Mouse (Mus musculus) liver, embryonic 15.5 days (tissue): Measurements from ENCODE around the gene 3110082I17Rik. TPM values are rescaled to one million over a fixed set of nuclear protein-coding genes. Genes with fewer than 3 reads are reported as not detected.

Experiments
- ATAC-seq: fragments of 200-750 bp; cut with Nextera tagmentation; 2 replicates; pipeline ENCODE4 v1.8.0; 2017; ENCODE audit warnings: moderate number of reproducible peaks, mild to moderate bottlenecking, moderate library complexity; ENCODE audit not compliant: insufficient read depth
- H3K27ac ChIP-seq: fragments of 300-500 bp; sonication (generic); replicated peaks from 2 replicates; pipeline ENCODE4 v1.5.1; 2015; ENCODE audit warnings: mild to moderate bottlenecking, inconsistent platforms
- H3K27me3 ChIP-seq: fragments of 300-500 bp; sonication (generic); 2 replicates; pipeline ENCODE4 v1.6.1; 2015; ENCODE audit warnings: mild to moderate bottlenecking, inconsistent platforms
- H3K36me3 ChIP-seq: fragments of 300-500 bp; sonication (generic); replicated peaks from 2 replicates; pipeline ENCODE4 v1.6.1; 2015; ENCODE audit warnings: moderate library complexity, mild to moderate bottlenecking, inconsistent platforms
- H3K4me1 ChIP-seq: fragments of 300-500 bp; sonication (generic); replicated peaks from 2 replicates; pipeline ENCODE4 v1.6.1; 2015; ENCODE audit warnings: inconsistent platforms
- H3K4me2 ChIP-seq: fragments of 300-500 bp; sonication (generic); 2 replicates; pipeline ENCODE4 v1.6.1; 2015; ENCODE audit warnings: moderate library complexity, mild to moderate bottlenecking, inconsistent platforms
- H3K4me3 ChIP-seq: fragments of 300-500 bp; sonication (generic); replicated peaks from 2 replicates; pipeline ENCODE4 v1.5.1; 2015; ENCODE audit warnings: mild to moderate bottlenecking, inconsistent platforms
- H3K9ac ChIP-seq: fragments of 300-500 bp; sonication (generic); 2 replicates; pipeline ENCODE4 v1.6.1; 2015; ENCODE audit warnings: moderate library complexity, mild to moderate bottlenecking, inconsistent platforms
- H3K9me3 ChIP-seq: fragments of 300-500 bp; sonication (generic); replicated peaks from 2 replicates; pipeline ENCODE4 v1.6.1; 2016; ENCODE audit warnings: inconsistent platforms
- WGBS: fragments of 180-500 bp; shearing (Covaris S2); methylation state at CpG from one replicate; pipeline ENCODE4 v1.1.7; 2015; ENCODE audit warnings: mixed read lengths; ENCODE audit not compliant: insufficient replicate concordance; 5-methylcytosine and 5-hydroxymethylcytosine counted together
- polyA plus RNA-seq: library from polyadenylated mRNA; unstranded; fragments of >200 nt; fragmentation: Nextera tagmentation; extraction: Ambion mirVana; gene quantifications from 2 replicates; pipeline ENCODE4 v1.2.1, GENCODE M21; 2015

The 3110082I17Rik gene
- 12.0 and 12.3 TPM in 2 replicates for polyA plus RNA-seq

- ATAC-seq, result peak; percentile 90
- H3K4me1 ChIP-seq, result peaks cover 28% of the 10 kb centered on the region
- H3K27me3 ChIP-seq, result no peaks in the 10 kb centered on the region
- H3K9me3 ChIP-seq, result no peaks in the 10 kb centered on the region
- peak within 1 kb of the TSS; percentile 77 for H3K4me2 ChIP-seq
- no peaks in the 10 kb centered on the region for H3K36me3 ChIP-seq
- H3K4me3 ChIP-seq, result peak within 1 kb of the TSS; percentile 61
- 4% methylated on average over 42 of the region's 42 CpGs for WGBS
- H3K27ac ChIP-seq, result no peak within 1 kb of the TSS
- H3K9ac ChIP-seq, result peak within 1 kb of the TSS; percentile 33; the same call in 1 of the 2 replicates
These were observed at the start of gene 3110082I17Rik for GRCm38 (mm10) chr5:139460384-139461067. Gene 3110082I17Rik, minus strand, starts transcription at chr5:139460527.

- 12% methylated on average over 5 of the region's 5 CpGs for WGBS
- Histone ChIP-seq H3K4me1 (no peaks in the 10 kb centered on the region), H3K9me3 (no peaks in the 10 kb centered on the region), H3K9ac (no peak overlapping the region), H3K36me3 (no peaks in the 10 kb centered on the region), H3K4me3 (no peak overlapping the region), H3K27me3 (peaks cover 44% of the 10 kb centered on the region), H3K4me2 (no peak overlapping the region), H3K27ac (no peak overlapping the region)
- no peak for ATAC-seq
These were observed 45.9 kb upstream of the 3110082I17Rik start for GRCm38 (mm10) chr5:139506207-139506606.

GRCm38 (mm10) chr5:139505073-139505606, 44.8 kb upstream of the 3110082I17Rik start:
- H3K27ac ChIP-seq, result no peak overlapping the region
- no peaks in the 10 kb centered on the region for H3K4me1 ChIP-seq
- peaks cover 39% of the 10 kb centered on the region for H3K27me3 ChIP-seq
- H3K9ac ChIP-seq, result no peak overlapping the region
- no peak overlapping the region for H3K4me2 ChIP-seq
- no peak for ATAC-seq
- H3K9me3 ChIP-seq, result no peaks in the 10 kb centered on the region
- WGBS, result 3% methylated on average over 12 of the region's 14 CpGs
- no peak overlapping the region for H3K4me3 ChIP-seq
- no peaks in the 10 kb centered on the region for H3K36me3 ChIP-seq

- Histone ChIP-seq H3K4me3 (no peak overlapping the region), H3K9ac (no peak overlapping the region), H3K27ac (no peak overlapping the region), H3K9me3 (no peaks in the 10 kb centered on the region), H3K27me3 (peaks cover 38% of the 10 kb centered on the region), H3K4me1 (no peaks in the 10 kb centered on the region), H3K4me2 (no peak overlapping the region), H3K36me3 (no peaks in the 10 kb centered on the region)
- WGBS, result 72% methylated on average over 14 of the region's 14 CpGs
- no peak for ATAC-seq
These were observed 42.0 kb upstream of the 3110082I17Rik start for GRCm38 (mm10) chr5:139502281-139502680.

- Histone ChIP-seq H3K36me3 (no peaks in the 10 kb centered on the region), H3K27ac (no peak overlapping the region), H3K4me1 (no peaks in the 10 kb centered on the region), H3K4me2 (no peak overlapping the region), H3K27me3 (peaks cover 49% of the 10 kb centered on the region), H3K9me3 (no peaks in the 10 kb centered on the region), H3K9ac (no peak overlapping the region), H3K4me3 (no peak overlapping the region)
- no peak for ATAC-seq
- WGBS, result 26% methylated on average over 5 of the region's 5 CpGs
These were observed 38.5 kb upstream of the 3110082I17Rik start for GRCm38 (mm10) chr5:139498791-139499190.

GRCm38 (mm10) chr5:139496939-139497338, 36.6 kb upstream of the 3110082I17Rik start:
- Histone ChIP-seq H3K27me3 (peaks cover 49% of the 10 kb centered on the region), H3K4me1 (no peaks in the 10 kb centered on the region), H3K9me3 (no peaks in the 10 kb centered on the region), H3K4me2 (no peak overlapping the region), H3K27ac (no peak overlapping the region), H3K4me3 (no peak overlapping the region), H3K9ac (no peak overlapping the region), H3K36me3 (no peaks in the 10 kb centered on the region)
- no peak for ATAC-seq
- 39% methylated on average over 5 of the region's 5 CpGs for WGBS

GRCm38 (mm10) chr5:139495019-139495669, 34.8 kb upstream of the 3110082I17Rik start:
- H3K4me2 ChIP-seq, result no peak overlapping the region
- H3K4me3 ChIP-seq, result no peak overlapping the region
- H3K9me3 ChIP-seq, result no peaks in the 10 kb centered on the region
- H3K27me3 ChIP-seq, result peaks cover 59% of the 10 kb centered on the region
- H3K9ac ChIP-seq, result no peak overlapping the region
- WGBS, result 31% methylated on average over 22 of the region's 22 CpGs
- no peak for ATAC-seq
- H3K36me3 ChIP-seq, result no peaks in the 10 kb centered on the region
- no peaks in the 10 kb centered on the region for H3K4me1 ChIP-seq
- H3K27ac ChIP-seq, result no peak overlapping the region

- Histone ChIP-seq H3K9ac (no peak overlapping the region), H3K4me2 (no peak overlapping the region), H3K4me3 (no peak overlapping the region), H3K27ac (no peak overlapping the region), H3K9me3 (no peaks in the 10 kb centered on the region), H3K4me1 (no peaks in the 10 kb centered on the region), H3K36me3 (no peaks in the 10 kb centered on the region), H3K27me3 (peaks cover 52% of the 10 kb centered on the region)
- no peak for ATAC-seq
- WGBS, result 32% methylated on average over 5 of the region's 5 CpGs
These were observed 33.4 kb upstream of the 3110082I17Rik start for GRCm38 (mm10) chr5:139493690-139494089.

- Histone ChIP-seq H3K9me3 (no peaks in the 10 kb centered on the region), H3K27me3 (peaks cover 45% of the 10 kb centered on the region)
- WGBS, result 53% methylated on average over 8 of the region's 8 CpGs
These were observed 31.0 kb upstream of the 3110082I17Rik start for GRCm38 (mm10) chr5:139491348-139491747.

GRCm38 (mm10) chr5:139490131-139490530, 29.8 kb upstream of the 3110082I17Rik start:
- no peaks in the 10 kb centered on the region for H3K9me3 ChIP-seq
- H3K4me1 ChIP-seq, result no peaks in the 10 kb centered on the region
- no peak overlapping the region for H3K4me2 ChIP-seq
- WGBS, result 66% methylated on average over 11 of the region's 11 CpGs
- no peak overlapping the region for H3K27ac ChIP-seq
- ATAC-seq, result no peak
- no peak overlapping the region for H3K9ac ChIP-seq
- H3K4me3 ChIP-seq, result no peak overlapping the region
- no peaks in the 10 kb centered on the region for H3K36me3 ChIP-seq
- H3K27me3 ChIP-seq, result peaks cover 38% of the 10 kb centered on the region

More at GRCm38 (mm10) chr5:139491348-139491747, 31.0 kb upstream of the 3110082I17Rik start:
- no peak overlapping the region for H3K9ac ChIP-seq
- no peak overlapping the region for H3K4me2 ChIP-seq
- no peaks in the 10 kb centered on the region for H3K36me3 ChIP-seq
- no peak overlapping the region for H3K27ac ChIP-seq
- no peak overlapping the region for H3K4me3 ChIP-seq
- no peak for ATAC-seq
- H3K4me1 ChIP-seq, result no peaks in the 10 kb centered on the region

- ATAC-seq, result peak; percentile 98
- H3K36me3 ChIP-seq, result peaks cover 31% of the 10 kb centered on the region
These were observed 24.0 kb upstream of the 3110082I17Rik start, which contains the start of gene Zfand2a for GRCm38 (mm10) chr5:139484185-139484814. Gene Zfand2a, minus strand, starts transcription at chr5:139484549.

More at GRCm38 (mm10) chr5:139484185-139484814, 24.0 kb upstream of the 3110082I17Rik start, which contains the start of gene Zfand2a:
- no peaks in the 10 kb centered on the region for H3K9me3 ChIP-seq
- peak within 1 kb of the TSS; percentile 92 for H3K4me2 ChIP-seq
- H3K27ac ChIP-seq, result peak within 1 kb of the TSS; percentile 86
- peaks cover 18% of the 10 kb centered on the region for H3K4me1 ChIP-seq
- 1% methylated on average over 42 of the region's 42 CpGs for WGBS
- H3K9ac ChIP-seq, result peak within 1 kb of the TSS; percentile 80
- H3K4me3 ChIP-seq, result peak within 1 kb of the TSS; percentile 98
- H3K27me3 ChIP-seq, result peaks cover 6% of the 10 kb centered on the region; the same call in 1 of the 2 replicates
